In genomic region chr6:93066553-93067376, GRCm38 (mm10) we compare ENCODE assay signal across 8 mouse cellular contexts.
A peak's percentile ranks its signal among the peaks of the same experiment; 100 is the strongest.
DNase-seq lines count a peak whose midpoint lies in the region; ATAC-seq lines count a peak whose summit lies in the region.

No protein-coding gene starts in this region.

- no peaks in the 10 kb centered on the region for H3K27me3 ChIP-seq in midbrain, embryonic 11.5 days (ENCODE audit: control insufficient read depth, insufficient read depth, low read length)
- no peaks in the 10 kb centered on the region for H3K27me3 ChIP-seq in midbrain, embryonic 15.5 days (replicated peaks)
- H3K27me3 ChIP-seq in forebrain, embryonic 11.5 days (ENCODE audit: control insufficient read depth, insufficient read depth, low read length): no peaks in the 10 kb centered on the region
- no peaks in the 10 kb centered on the region for H3K27me3 ChIP-seq in neural tube, embryonic 15.5 days (replicated peaks)

- H3K4me1 ChIP-seq in midbrain, embryonic 11.5 days (ENCODE audit: control insufficient read depth, insufficient read depth, low read length): peaks cover 4% of the 10 kb centered on the region; the same call in 1 of the 2 replicates
- H3K4me1 ChIP-seq in midbrain, embryonic 15.5 days: peaks cover 11% of the 10 kb centered on the region
- H3K4me1 ChIP-seq in forebrain, embryonic 11.5 days (replicated peaks; ENCODE audit: control insufficient read depth, insufficient read depth, low read length): peaks cover 9% of the 10 kb centered on the region
- peaks cover 18% of the 10 kb centered on the region for H3K4me1 ChIP-seq in neural tube, embryonic 15.5 days

- no peaks in the 10 kb centered on the region for H3K36me3 ChIP-seq in midbrain, embryonic 11.5 days (ENCODE audit: control insufficient read depth, insufficient read depth, low read length)
- H3K36me3 ChIP-seq in midbrain, embryonic 15.5 days (replicated peaks): no peaks in the 10 kb centered on the region
- H3K36me3 ChIP-seq in forebrain, embryonic 11.5 days (ENCODE audit: control insufficient read depth, insufficient read depth, low read length): no peaks in the 10 kb centered on the region
- no peaks in the 10 kb centered on the region for H3K36me3 ChIP-seq in neural tube, embryonic 15.5 days

- H3K9ac ChIP-seq in midbrain, embryonic 11.5 days (ENCODE audit: low read length): no peak overlapping the region
- H3K9ac ChIP-seq in midbrain, embryonic 15.5 days: no peak overlapping the region
- peak overlapping the region; percentile 9; the same call in 1 of the 2 replicates for H3K9ac ChIP-seq in forebrain, embryonic 11.5 days (ENCODE audit: low read length)
- no peak overlapping the region for H3K9ac ChIP-seq in neural tube, embryonic 15.5 days (replicated peaks)

- no peaks in the 10 kb centered on the region for H3K9me3 ChIP-seq in midbrain, embryonic 11.5 days (ENCODE audit: control insufficient read depth, low read length)
- no peaks in the 10 kb centered on the region for H3K9me3 ChIP-seq in midbrain, embryonic 15.5 days
- H3K9me3 ChIP-seq in forebrain, embryonic 11.5 days (ENCODE audit: control insufficient read depth, low read length): no peaks in the 10 kb centered on the region
- no peaks in the 10 kb centered on the region for H3K9me3 ChIP-seq in neural tube, embryonic 15.5 days (replicated peaks)

- no peak for ATAC-seq in midbrain, embryonic 11.5 days (ENCODE audit: low FRiP score)
- no peak for ATAC-seq in midbrain, embryonic 15.5 days (replicated peaks)
- ATAC-seq in forebrain, embryonic 11.5 days (replicated peaks; ENCODE audit: low FRiP score): no peak
- no peak for ATAC-seq in neural tube, embryonic 15.5 days (ENCODE audit: low FRiP score)

- H3K4me2 ChIP-seq in midbrain, embryonic 11.5 days: no peak overlapping the region
- H3K4me2 ChIP-seq in midbrain, embryonic 15.5 days: no peak overlapping the region
- no peak overlapping the region for H3K4me2 ChIP-seq in forebrain, embryonic 11.5 days (ENCODE audit: low read depth, low read length, severe bottlenecking)
- peak overlapping the region; percentile 41 for H3K4me2 ChIP-seq in neural tube, embryonic 15.5 days

- H3K4me3 ChIP-seq in midbrain, embryonic 11.5 days (ENCODE audit: low read depth, low read length): no peak overlapping the region
- H3K4me3 ChIP-seq in midbrain, embryonic 15.5 days: no peak overlapping the region
- no peak overlapping the region for H3K4me3 ChIP-seq in forebrain, embryonic 11.5 days (ENCODE audit: low read depth, low read length)
- no peak overlapping the region for H3K4me3 ChIP-seq in neural tube, embryonic 15.5 days (replicated peaks)

- WGBS in midbrain, embryonic 11.5 days: 52% methylated on average over 11 of the region's 11 CpGs
- 42% methylated on average over 11 of the region's 11 CpGs for WGBS in midbrain, embryonic 15.5 days
- 34% methylated on average over 11 of the region's 11 CpGs for WGBS in forebrain, embryonic 11.5 days
- 9% methylated on average over 11 of the region's 11 CpGs for WGBS in neural tube, embryonic 15.5 days

- H3K27ac ChIP-seq in midbrain, embryonic 11.5 days (ENCODE audit: low read depth, low read length): no peak overlapping the region
- H3K27ac ChIP-seq in midbrain, embryonic 15.5 days: no peak overlapping the region; the same call in 1 of the 2 replicates
- 0 out of 2 replicates have a peak overlapping the region, but pooled peaks have one; percentile 31 for H3K27ac ChIP-seq in forebrain, embryonic 11.5 days (ENCODE audit: low read depth, low read length)
- peak overlapping the region; percentile 56; the same call in 1 of the 2 replicates for H3K27ac ChIP-seq in neural tube, embryonic 15.5 days (replicated peaks)

- peak; percentile 86 for DNase-seq in midbrain, embryonic 11.5 days (ENCODE audit: low spot score, missing footprints)
- DNase-seq in forebrain, embryonic 11.5 days (ENCODE audit: low spot score): peak; percentile 50
- DNase-seq in hindlimb bud, embryonic 11.5 days (ENCODE audit: extremely low spot score, low read depth, low spot score): peak; percentile 58
- no peak for DNase-seq in adrenal gland, adult 2 months
- DNase-seq in lung, postnatal 25 days (ENCODE audit: low spot score): no peak
- DNase-seq in adrenal gland, adult (ENCODE audit: inconsistent age in 2 of 2, low spot score in 1 of 2): no peak

Comparison
In these comparisons a context has a peak if more than half of its experiments do, and no peak if none do; other contexts are left out.
1. DNase-seq: peak in midbrain, embryonic 11.5 days (single experiment), forebrain, embryonic 11.5 days (single experiment) and hindlimb bud, embryonic 11.5 days (single experiment); none in adrenal gland, adult 2 months (single experiment), lung, postnatal 25 days (single experiment) and adrenal gland, adult (0 of 2).
2. H3K27ac ChIP-seq: peak in forebrain, embryonic 11.5 days (single experiment) and neural tube, embryonic 15.5 days (single experiment); none in midbrain, embryonic 11.5 days (single experiment) and midbrain, embryonic 15.5 days (single experiment).